Mouse (Mus musculus) heart, embryonic 12.5 days (tissue): ENCODE data around the gene Dusp16. TPM values are rescaled to one million over a fixed set of nuclear protein-coding genes. Genes with fewer than 3 reads are reported as not detected.

Experiments
- ATAC-seq: fragments of 200-750 bp; cut with Nextera tagmentation; 2 replicates; pipeline ENCODE4 v1.8.0; 2017; ENCODE audit warnings: moderate TSS enrichment, moderate library complexity; ENCODE audit not compliant: insufficient number of reproducible peaks, low FRiP score
- H3K27ac ChIP-seq: fragments of 300-500 bp; sonication (generic); 2 replicates; pipeline ENCODE4 v1.5.1; 2016; ENCODE audit warnings: mild to moderate bottlenecking, moderate library complexity; ENCODE audit not compliant: poor library complexity, severe bottlenecking
- H3K27me3 ChIP-seq: fragments of 300-500 bp; sonication (generic); replicated peaks from 2 replicates; pipeline ENCODE4 v1.6.1; 2016; ENCODE audit warnings: mild to moderate bottlenecking, moderate library complexity
- H3K36me3 ChIP-seq: fragments of 300-500 bp; sonication (generic); 2 replicates; pipeline ENCODE4 v1.6.1; 2016; ENCODE audit warnings: mild to moderate bottlenecking, moderate library complexity
- H3K4me1 ChIP-seq: fragments of 300-500 bp; sonication (generic); replicated peaks from 2 replicates; pipeline ENCODE4 v1.6.1; 2016; ENCODE audit warnings: mild to moderate bottlenecking
- H3K4me2 ChIP-seq: fragments of 300-500 bp; sonication (generic); 2 replicates; pipeline ENCODE4 v1.6.1; 2016; ENCODE audit warnings: mild to moderate bottlenecking, moderate library complexity
- H3K4me3 ChIP-seq: fragments of 300-500 bp; sonication (generic); 2 replicates; pipeline ENCODE4 v1.5.1; 2016; ENCODE audit warnings: mild to moderate bottlenecking
- H3K9ac ChIP-seq: fragments of 300-500 bp; sonication (generic); 2 replicates; pipeline ENCODE4 v1.6.1; 2016; ENCODE audit warnings: mild to moderate bottlenecking, moderate library complexity
- H3K9me3 ChIP-seq: fragments of 300-500 bp; sonication (generic); replicated peaks from 2 replicates; pipeline ENCODE4 v1.6.1; 2016; ENCODE audit warnings: mild to moderate bottlenecking, moderate library complexity
- WGBS: fragments of 180-500 bp; shearing (Covaris S2); methylation state at CpG from one replicate; pipeline ENCODE4 v1.1.7; 2016; 5-methylcytosine and 5-hydroxymethylcytosine counted together
- polyA plus RNA-seq: library from polyadenylated mRNA; unstranded; fragments of >200 nt; fragmentation: Nextera tagmentation; extraction: Ambion mirVana; gene quantifications from 2 replicates; pipeline ENCODE4 v1.2.1, GENCODE M21; 2016

The Dusp16 gene
- polyA plus RNA-seq, 1 experiment from 2014 or later = 21.8 TPM

- Histone ChIP-seq H3K4me3 (no peak overlapping the region), H3K4me2 (no peak overlapping the region), H3K27me3 (no peaks in the 10 kb centered on the region), H3K27ac (no peak overlapping the region), H3K9ac (no peak overlapping the region), H3K36me3 (no peaks in the 10 kb centered on the region), H3K9me3 (no peaks in the 10 kb centered on the region), H3K4me1 (peaks cover 42% of the 10 kb centered on the region)
- ATAC-seq = no peak
- 69% methylated on average over 6 of the region's 6 CpGs for WGBS
Measured at GRCm38 (mm10) chr6:134669179-134669865, 123.1 kb downstream of the Dusp16 start.

- H3K27me3 ChIP-seq = no peaks in the 10 kb centered on the region
- H3K27ac ChIP-seq = 0 out of 2 replicates have a peak overlapping the region, but pooled peaks have one; percentile 0
- H3K36me3 ChIP-seq = no peaks in the 10 kb centered on the region
- peaks cover 42% of the 10 kb centered on the region for H3K4me1 ChIP-seq
- no peak overlapping the region for H3K4me2 ChIP-seq
- H3K4me3 ChIP-seq = no peak overlapping the region
- ATAC-seq = no peak
- 79% methylated on average over 2 of the region's 2 CpGs for WGBS
- no peaks in the 10 kb centered on the region for H3K9me3 ChIP-seq
- no peak overlapping the region for H3K9ac ChIP-seq
Measured at GRCm38 (mm10) chr6:134668519-134668918, 123.9 kb downstream of the Dusp16 start.

GRCm38 (mm10) chr6:134665817-134666216 is 126.6 kb downstream of the Dusp16 start:
- Histone ChIP-seq H3K27me3 (no peaks in the 10 kb centered on the region), H3K9ac (no peak overlapping the region), H3K4me2 (no peak overlapping the region), H3K9me3 (no peaks in the 10 kb centered on the region), H3K27ac (no peak overlapping the region), H3K4me3 (no peak overlapping the region), H3K4me1 (peaks cover 30% of the 10 kb centered on the region), H3K36me3 (no peaks in the 10 kb centered on the region)
- WGBS = 65% methylated on average over 9 of the region's 9 CpGs
- no peak for ATAC-seq

Other genes starting within 250 kb of the Dusp16 start
- gene Lrp6, start 225.7 kb downstream of the Dusp16 start, polyA plus RNA-seq = 22.3 and 26.9 TPM in 2 replicates
- gene Mansc1, start 160.1 kb downstream of the Dusp16 start, polyA plus RNA-seq = 6.9 and 7.1 TPM in 2 replicates
- 14.7 and 14.8 TPM in 2 replicates for gene Borcs5, start 153.1 kb downstream of the Dusp16 start, polyA plus RNA-seq
- gene Crebl2, start 37.5 kb upstream of the Dusp16 start, polyA plus RNA-seq = 1.9 and 2.3 TPM in 2 replicates
- 9.0 and 10.2 TPM in 2 replicates for gene Gpr19, start 106.0 kb upstream of the Dusp16 start, polyA plus RNA-seq
- gene Cdkn1b, start 127.8 kb upstream of the Dusp16 start, polyA plus RNA-seq = 16.8 and 17.4 TPM in 2 replicates
- 5.4 and 5.8 TPM in 2 replicates for gene Apold1, start 189.1 kb upstream of the Dusp16 start, polyA plus RNA-seq
- 64.3 and 65.4 TPM in 2 replicates for gene Ddx47, start 219.0 kb upstream of the Dusp16 start, polyA plus RNA-seq